Mouse (Mus musculus) embryonic facial prominence, embryonic 15.5 days (tissue): Measurements from ENCODE around the gene Lsr. TPM values are rescaled to one million over a fixed set of nuclear protein-coding genes. Genes with fewer than 3 reads are reported as not detected.

Experiments used
- ATAC-seq: fragments of 200-750 bp; cut with Nextera tagmentation; 2 replicates; pipeline ENCODE4 v1.8.0; 2017; ENCODE audit warnings: low read depth, moderate TSS enrichment; ENCODE audit not compliant: insufficient number of reproducible peaks, low FRiP score, low TSS enrichment
- H3K27ac ChIP-seq: fragments of 300-500 bp; sonication (generic); replicated peaks from 2 replicates; pipeline ENCODE4 v1.5.1; 2015; ENCODE audit warnings: mild to moderate bottlenecking, inconsistent platforms
- H3K27me3 ChIP-seq: fragments of 300-500 bp; sonication (generic); 2 replicates; pipeline ENCODE4 v1.6.1; 2015; ENCODE audit warnings: inconsistent platforms
- H3K36me3 ChIP-seq: fragments of 300-500 bp; sonication (generic); 2 replicates; pipeline ENCODE4 v1.6.1; 2015; ENCODE audit warnings: mild to moderate bottlenecking, inconsistent platforms
- H3K4me1 ChIP-seq: fragments of 300-500 bp; sonication (generic); 2 replicates; pipeline ENCODE4 v1.6.1; 2015; ENCODE audit warnings: inconsistent platforms
- H3K4me2 ChIP-seq: fragments of 300-500 bp; sonication (generic); replicated peaks from 2 replicates; pipeline ENCODE4 v1.6.1; 2015; ENCODE audit warnings: mild to moderate bottlenecking, inconsistent platforms
- H3K4me3 ChIP-seq: fragments of 300-500 bp; sonication (generic); replicated peaks from 2 replicates; pipeline ENCODE4 v1.5.1; 2015; ENCODE audit warnings: mild to moderate bottlenecking, inconsistent platforms
- H3K9ac ChIP-seq: fragments of 300-500 bp; sonication (generic); 2 replicates; pipeline ENCODE4 v1.6.1; 2015; ENCODE audit warnings: inconsistent platforms
- H3K9me3 ChIP-seq: fragments of 300-500 bp; sonication (generic); replicated peaks from 2 replicates; pipeline ENCODE4 v1.6.1; 2016; ENCODE audit warnings: inconsistent platforms
- WGBS: fragments of 180-500 bp; shearing (Covaris S2); methylation state at CpG from one replicate; pipeline ENCODE4 v1.1.7; 2015; 5-methylcytosine and 5-hydroxymethylcytosine counted together
- polyA plus RNA-seq: library from polyadenylated mRNA; unstranded; fragments of >200 nt; fragmentation: Nextera tagmentation; extraction: Ambion mirVana; gene quantifications from 2 replicates; pipeline ENCODE4 v1.2.1, GENCODE M21; 2015

The Lsr gene
- polyA plus RNA-seq, 1 experiment from 2014 or later: 47.2 TPM

GRCm38 (mm10) chr7:30988519-30989162 is 15.4 kb upstream of the Lsr start:
- no peaks in the 10 kb centered on the region for H3K27me3 ChIP-seq
- no peaks in the 10 kb centered on the region for H3K4me1 ChIP-seq
- no peaks in the 10 kb centered on the region for H3K9me3 ChIP-seq
- no peak for ATAC-seq
- WGBS: 84% methylated on average over 4 of the region's 4 CpGs
- no peak overlapping the region for H3K4me2 ChIP-seq
- no peak overlapping the region for H3K27ac ChIP-seq
- H3K4me3 ChIP-seq: no peak overlapping the region
- H3K9ac ChIP-seq: no peak overlapping the region
- H3K36me3 ChIP-seq: no peaks in the 10 kb centered on the region

- Histone ChIP-seq H3K4me1 (no peaks in the 10 kb centered on the region), H3K27me3 (no peaks in the 10 kb centered on the region), H3K9ac (no peak overlapping the region), H3K4me2 (no peak overlapping the region), H3K4me3 (no peak overlapping the region), H3K9me3 (no peaks in the 10 kb centered on the region), H3K27ac (no peak overlapping the region), H3K36me3 (no peaks in the 10 kb centered on the region)
- 83% methylated on average over 9 of the region's 9 CpGs for WGBS
- no peak for ATAC-seq
These were observed 12.1 kb upstream of the Lsr start for GRCm38 (mm10) chr7:30985357-30985756.

GRCm38 (mm10) chr7:30981703-30982102 is 8.4 kb upstream of the Lsr start:
- no peaks in the 10 kb centered on the region for H3K9me3 ChIP-seq
- WGBS: 88% methylated on average over 4 of the region's 4 CpGs
- no peaks in the 10 kb centered on the region for H3K27me3 ChIP-seq
- H3K4me1 ChIP-seq: no peaks in the 10 kb centered on the region
- H3K4me3 ChIP-seq: no peak overlapping the region
- no peak overlapping the region for H3K4me2 ChIP-seq
- ATAC-seq: no peak
- no peak overlapping the region for H3K9ac ChIP-seq
- H3K27ac ChIP-seq: no peak overlapping the region
- no peaks in the 10 kb centered on the region for H3K36me3 ChIP-seq

DNA sequence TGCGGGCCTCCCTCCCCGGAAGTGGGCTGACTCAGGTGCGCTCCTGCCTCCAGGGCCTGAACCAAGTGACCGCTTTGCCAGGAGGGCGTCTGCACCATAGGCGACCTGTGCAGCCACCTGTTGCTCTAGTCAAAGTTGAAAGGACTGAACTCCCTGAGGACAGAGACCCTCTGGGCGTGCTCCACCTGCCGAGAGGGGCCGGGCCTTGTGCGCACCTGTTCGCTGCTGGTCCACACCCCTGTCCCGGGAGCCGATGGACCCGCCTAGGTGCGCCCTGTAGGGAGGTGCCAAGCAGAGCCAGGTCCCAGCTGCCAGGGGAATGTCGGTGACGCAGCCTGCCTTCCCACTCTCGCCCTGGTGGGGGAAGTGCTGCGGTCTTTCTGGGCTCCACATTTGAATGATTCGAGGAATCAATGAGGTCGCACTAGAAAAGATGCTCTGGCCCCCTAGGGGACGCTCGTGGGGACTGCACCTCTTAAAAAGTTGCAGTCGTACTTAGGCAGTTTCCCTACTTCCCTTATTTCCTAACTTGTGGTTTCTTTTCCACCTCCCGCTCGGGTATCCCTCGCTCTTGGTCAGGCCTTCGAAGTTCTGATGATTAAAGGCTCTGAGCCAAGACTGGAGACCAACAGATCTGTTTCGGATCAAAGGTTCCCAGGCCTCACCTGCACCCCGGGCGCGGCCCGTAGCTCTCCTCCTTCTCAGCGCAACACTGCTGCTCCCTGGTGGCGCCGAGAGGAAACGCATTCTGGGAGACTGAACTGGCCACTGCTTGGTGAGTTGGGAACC is 431 bp upstream of the Lsr start, which contains the start of gene Fam187b:
Gene Fam187b (plus strand): TSS at position 290 of the 789 bp plus-strand sequence.
- peak; percentile 87 for ATAC-seq
- Histone ChIP-seq H3K9ac (peak within 1 kb of the TSS; percentile 31), H3K4me3 (peak within 1 kb of the TSS; percentile 51), H3K27me3 (peaks cover 22% of the 10 kb centered on the region), H3K9me3 (no peaks in the 10 kb centered on the region), H3K4me2 (peak within 1 kb of the TSS; percentile 54), H3K27ac (peak within 1 kb of the TSS; percentile 78), H3K36me3 (no peaks in the 10 kb centered on the region), H3K4me1 (peaks cover 6% of the 10 kb centered on the region)
- under 1% methylated on average over 37 of the region's 37 CpGs for WGBS

DNA sequence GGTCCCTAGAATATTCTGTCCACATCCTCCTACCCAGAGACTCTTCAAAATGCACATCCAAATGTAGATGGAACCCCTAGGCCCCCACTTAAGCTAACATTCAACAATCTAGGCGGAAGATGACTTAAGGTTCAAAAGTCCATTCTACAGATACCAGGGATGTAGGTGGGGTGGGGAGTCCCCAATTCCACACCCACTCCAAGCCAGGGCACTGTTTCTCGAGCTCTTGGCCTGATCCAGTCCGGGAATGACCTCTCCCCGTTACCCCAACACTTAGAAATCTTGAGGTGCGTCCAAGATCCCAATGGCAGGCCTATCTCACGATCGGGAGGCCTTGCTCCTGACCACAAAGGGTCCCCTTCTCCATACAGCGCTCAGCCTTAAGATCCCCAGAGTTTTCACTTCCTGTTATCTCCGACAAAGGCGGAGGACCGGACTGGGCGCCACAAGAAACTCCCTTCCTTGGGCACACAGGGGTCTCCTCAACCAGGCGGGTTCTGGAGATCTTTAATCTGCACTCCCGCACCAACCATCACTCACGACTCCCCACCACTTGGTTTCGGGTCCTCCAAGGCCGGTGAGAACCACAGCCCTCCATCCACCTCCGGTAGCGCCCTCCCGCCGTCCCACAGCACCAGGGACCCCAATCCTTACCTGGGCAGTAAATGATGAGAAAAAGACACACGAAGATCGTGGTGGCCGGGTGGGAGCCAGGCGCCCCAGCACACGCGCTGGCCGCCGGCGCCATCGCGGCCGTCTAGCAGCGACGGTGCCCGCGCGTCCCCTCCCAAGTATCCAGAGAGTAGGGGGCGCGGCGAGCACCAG is 626 bp downstream of the Lsr start:
- ATAC-seq: 0 out of 2 replicates have a peak, but pooled peaks have one; percentile 8

DNA sequence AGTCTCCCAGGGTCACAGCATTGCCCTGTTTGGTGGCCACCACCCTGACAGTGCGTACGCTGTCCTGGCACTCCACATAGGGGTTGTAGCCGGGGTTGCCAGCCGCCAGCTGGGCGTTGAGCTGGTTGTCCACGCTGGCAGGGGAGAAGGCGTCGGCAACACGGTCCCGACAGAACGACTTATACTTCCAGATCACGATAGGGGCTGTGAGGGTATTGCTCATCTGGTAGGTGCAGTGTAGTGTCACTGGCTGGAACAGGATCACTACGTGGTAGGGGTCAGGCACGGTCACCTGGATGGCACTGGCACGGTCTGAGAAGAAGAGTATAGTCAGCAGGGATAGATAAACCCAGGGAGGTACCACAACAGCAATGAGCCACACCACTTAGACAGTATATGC is 1.4 kb downstream of the Lsr start:
- peaks cover 6% of the 10 kb centered on the region for H3K4me1 ChIP-seq
- H3K27me3 ChIP-seq: peaks cover 22% of the 10 kb centered on the region
- no peaks in the 10 kb centered on the region for H3K36me3 ChIP-seq
- H3K4me2 ChIP-seq: peak overlapping the region; percentile 54; the same call in 1 of the 2 replicates
- no peak overlapping the region for H3K9ac ChIP-seq
- H3K9me3 ChIP-seq: no peaks in the 10 kb centered on the region
- WGBS: 94% methylated on average over 15 of the region's 15 CpGs
- peak overlapping the region; percentile 51; the same call in 1 of the 2 replicates for H3K4me3 ChIP-seq
- ATAC-seq: no peak
- H3K27ac ChIP-seq: no peak overlapping the region

More for the DNA sequence above, 626 bp downstream of the Lsr start:
- peaks cover 22% of the 10 kb centered on the region for H3K27me3 ChIP-seq
- H3K4me2 ChIP-seq: peak overlapping the region; percentile 54
- H3K4me1 ChIP-seq: peaks cover 6% of the 10 kb centered on the region
- peak overlapping the region; percentile 51 for H3K4me3 ChIP-seq
- 0 out of 2 replicates have a peak overlapping the region, but pooled peaks have one; percentile 78 for H3K27ac ChIP-seq
- no peaks in the 10 kb centered on the region for H3K9me3 ChIP-seq
- peak overlapping the region; percentile 31 for H3K9ac ChIP-seq
- WGBS: 6% methylated on average over 41 of the region's 41 CpGs
- no peaks in the 10 kb centered on the region for H3K36me3 ChIP-seq

DNA sequence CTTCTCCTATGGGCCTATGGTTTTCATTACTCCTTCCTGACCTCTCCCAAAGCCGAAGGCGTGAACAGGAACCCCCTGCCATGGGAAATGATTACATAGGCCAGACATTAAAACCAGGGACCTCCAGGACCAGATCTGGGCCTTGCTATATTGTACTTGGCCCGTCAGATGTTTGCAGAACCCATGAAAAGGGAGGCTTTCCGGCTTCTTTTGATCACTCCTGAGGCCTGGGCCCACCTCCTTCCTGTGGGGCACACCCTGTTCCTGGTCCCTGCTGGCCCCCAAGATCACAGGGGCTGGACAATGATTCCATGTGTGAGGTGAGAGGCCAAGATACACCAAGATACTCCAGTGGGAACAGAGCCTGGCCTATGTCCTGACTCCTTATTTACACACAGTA is 4.1 kb downstream of the Lsr start:
- Histone ChIP-seq H3K4me1 (peaks cover 6% of the 10 kb centered on the region), H3K4me2 (no peak overlapping the region), H3K4me3 (no peak overlapping the region), H3K27ac (no peak overlapping the region), H3K9ac (no peak overlapping the region), H3K9me3 (no peaks in the 10 kb centered on the region), H3K27me3 (peaks cover 22% of the 10 kb centered on the region), H3K36me3 (no peaks in the 10 kb centered on the region)
- WGBS: 80% methylated on average over 4 of the region's 4 CpGs
- no peak for ATAC-seq

GRCm38 (mm10) chr7:30968611-30969010 is 4.7 kb downstream of the Lsr start:
- Histone ChIP-seq H3K9me3 (no peaks in the 10 kb centered on the region), H3K9ac (no peak overlapping the region), H3K27me3 (peaks cover 20% of the 10 kb centered on the region), H3K4me3 (no peak overlapping the region), H3K36me3 (no peaks in the 10 kb centered on the region), H3K27ac (no peak overlapping the region), H3K4me2 (no peak overlapping the region), H3K4me1 (peaks cover 6% of the 10 kb centered on the region)
- ATAC-seq: no peak
- WGBS: 92% methylated on average over 8 of the region's 8 CpGs

- no peak for ATAC-seq
- H3K9ac ChIP-seq: no peak overlapping the region
- WGBS: 73% methylated on average over 3 of the region's 3 CpGs
These were observed 6.6 kb downstream of the Lsr start for GRCm38 (mm10) chr7:30966657-30967056.

GRCm38 (mm10) chr7:30965677-30966076 is 7.6 kb downstream of the Lsr start:
- Histone ChIP-seq H3K9ac (no peak overlapping the region), H3K4me3 (no peak overlapping the region), H3K4me2 (no peak overlapping the region), H3K4me1 (no peaks in the 10 kb centered on the region), H3K36me3 (0 out of 2 replicates have a peak, but pooled peaks cover 3% of the 10 kb centered on the region), H3K27ac (no peak overlapping the region), H3K27me3 (no peaks in the 10 kb centered on the region), H3K9me3 (no peaks in the 10 kb centered on the region)
- WGBS: 82% methylated on average over 14 of the region's 14 CpGs
- ATAC-seq: no peak

More at GRCm38 (mm10) chr7:30966657-30967056, 6.6 kb downstream of the Lsr start:
- Histone ChIP-seq H3K27ac (no peak overlapping the region), H3K9me3 (no peaks in the 10 kb centered on the region), H3K27me3 (peaks cover 2% of the 10 kb centered on the region; the same call in 1 of the 2 replicates), H3K4me3 (no peak overlapping the region), H3K4me1 (no peaks in the 10 kb centered on the region), H3K36me3 (0 out of 2 replicates have a peak, but pooled peaks cover under 1% of the 10 kb centered on the region), H3K4me2 (no peak overlapping the region)

DNA sequence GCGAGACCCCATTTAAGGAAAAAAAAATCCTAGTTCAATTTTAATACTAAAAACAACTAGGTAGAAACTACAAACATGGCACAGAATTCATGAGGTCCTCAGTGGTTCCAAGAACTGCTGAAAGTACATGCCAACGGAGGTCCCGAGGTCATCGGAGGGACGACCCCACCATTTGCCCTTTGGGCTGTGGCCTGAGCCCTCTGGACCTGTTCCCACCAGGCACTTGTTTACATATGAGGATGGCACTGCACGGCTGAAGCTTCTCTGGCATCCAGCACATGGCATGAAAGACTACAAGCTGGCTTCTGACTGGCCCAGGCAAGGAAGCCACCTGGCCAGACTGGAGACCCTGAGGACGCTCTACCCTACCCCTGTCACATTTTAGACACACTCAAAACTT is 8.9 kb downstream of the Lsr start:
- Histone ChIP-seq H3K9ac (no peak overlapping the region), H3K9me3 (no peaks in the 10 kb centered on the region), H3K4me3 (no peak overlapping the region), H3K4me1 (no peaks in the 10 kb centered on the region), H3K4me2 (no peak overlapping the region), H3K27ac (no peak overlapping the region), H3K36me3 (0 out of 2 replicates have a peak, but pooled peaks cover 3% of the 10 kb centered on the region), H3K27me3 (no peaks in the 10 kb centered on the region)
- no peak for ATAC-seq
- WGBS: 83% methylated on average over 7 of the region's 7 CpGs
